Mouse (Mus musculus) spleen, postnatal 10 days (tissue): Measurements from ENCODE around the gene Acnat1.
"Not testable (repeated sequence)": the region's sequence is repeated elsewhere in the genome, so short reads cannot be mapped to it uniquely, and the experiment has no call there.

ENCODE experiments used
- DNase-seq, 2 experiments: peaks; one replicate each; pipeline ENCODE4 v3.0.0; 2021 to 2022; ENCODE audit warnings: low spot score in 2 of 2

Acnat1 gene

DNA sequence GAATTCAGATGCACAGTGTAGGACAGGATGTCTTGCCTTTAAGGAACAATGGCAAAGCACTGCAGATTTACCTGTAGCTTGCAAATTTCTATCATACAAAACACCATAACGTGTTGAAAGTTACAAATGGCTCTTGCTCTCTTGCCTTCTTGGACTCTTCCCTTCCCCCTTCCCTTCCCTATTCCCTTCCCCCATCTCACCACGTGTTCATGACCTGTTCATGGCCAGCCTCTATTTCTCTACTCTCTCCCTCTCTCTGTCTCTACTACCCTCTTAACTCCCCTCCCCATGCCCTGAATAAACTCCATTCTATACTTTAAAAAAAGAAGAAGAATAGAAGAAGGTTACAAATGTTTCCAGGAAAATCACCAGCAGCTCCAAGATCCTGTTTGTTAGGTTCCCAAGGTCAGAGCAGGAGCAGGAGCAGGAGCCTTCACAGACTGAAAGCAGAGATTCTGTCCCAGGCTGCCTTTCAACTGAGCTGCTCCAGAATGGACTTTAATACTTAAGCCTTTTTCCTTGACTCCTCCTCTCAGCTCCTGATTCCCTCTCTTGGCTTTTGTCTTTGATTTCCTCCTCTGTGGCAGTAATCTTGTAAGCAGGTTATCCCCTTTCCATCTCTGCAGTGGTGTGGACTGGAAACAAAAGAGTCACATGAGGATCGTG is at the start of gene Acnat1:
Gene Acnat1 (minus strand): TSS at position 478 of the 666 bp plus-strand sequence.
- no peak for DNase-seq

DNA sequence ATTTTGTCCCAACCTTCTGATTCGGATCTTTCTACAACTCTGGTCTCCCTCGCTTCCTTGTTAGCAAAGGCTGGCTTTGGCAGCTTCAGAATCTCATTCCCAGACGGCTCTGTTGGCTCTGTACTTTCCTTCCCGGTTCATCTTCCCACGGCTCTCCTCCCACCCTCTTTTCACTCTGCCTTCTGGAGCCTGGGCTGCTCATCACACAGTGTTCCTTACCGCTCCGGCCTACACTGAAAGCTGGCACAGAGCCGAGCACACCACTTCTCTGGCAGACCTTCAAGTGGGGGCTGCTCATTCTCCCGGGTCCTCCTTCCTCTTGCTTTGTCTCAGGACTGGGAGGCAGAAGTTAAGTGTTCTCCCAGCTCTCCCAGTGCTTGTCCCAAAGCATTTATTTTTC is 48.9 kb upstream of the Acnat1 start:
- no peak for DNase-seq

DNA sequence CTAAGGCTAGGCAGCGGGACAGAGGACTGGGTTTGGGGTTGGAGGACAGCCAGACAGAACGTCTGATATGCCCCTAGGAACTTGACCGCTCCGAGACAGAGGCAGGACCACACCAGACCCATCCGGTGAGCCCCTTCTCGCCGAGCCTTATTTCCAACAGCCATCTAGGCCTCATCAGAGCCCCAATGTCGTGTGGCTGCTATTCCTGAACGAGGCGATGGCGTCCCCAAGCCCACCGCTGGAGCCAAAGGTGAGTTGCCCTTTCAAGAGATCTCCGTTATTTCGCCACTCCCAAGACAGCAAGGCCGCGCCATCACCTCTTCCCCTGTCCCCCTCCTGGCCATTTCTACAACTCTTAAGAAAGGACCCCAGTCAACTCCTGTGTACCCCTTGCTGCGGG is 47.6 kb upstream of the Acnat1 start:
- DNase-seq, result no peak

DNA sequence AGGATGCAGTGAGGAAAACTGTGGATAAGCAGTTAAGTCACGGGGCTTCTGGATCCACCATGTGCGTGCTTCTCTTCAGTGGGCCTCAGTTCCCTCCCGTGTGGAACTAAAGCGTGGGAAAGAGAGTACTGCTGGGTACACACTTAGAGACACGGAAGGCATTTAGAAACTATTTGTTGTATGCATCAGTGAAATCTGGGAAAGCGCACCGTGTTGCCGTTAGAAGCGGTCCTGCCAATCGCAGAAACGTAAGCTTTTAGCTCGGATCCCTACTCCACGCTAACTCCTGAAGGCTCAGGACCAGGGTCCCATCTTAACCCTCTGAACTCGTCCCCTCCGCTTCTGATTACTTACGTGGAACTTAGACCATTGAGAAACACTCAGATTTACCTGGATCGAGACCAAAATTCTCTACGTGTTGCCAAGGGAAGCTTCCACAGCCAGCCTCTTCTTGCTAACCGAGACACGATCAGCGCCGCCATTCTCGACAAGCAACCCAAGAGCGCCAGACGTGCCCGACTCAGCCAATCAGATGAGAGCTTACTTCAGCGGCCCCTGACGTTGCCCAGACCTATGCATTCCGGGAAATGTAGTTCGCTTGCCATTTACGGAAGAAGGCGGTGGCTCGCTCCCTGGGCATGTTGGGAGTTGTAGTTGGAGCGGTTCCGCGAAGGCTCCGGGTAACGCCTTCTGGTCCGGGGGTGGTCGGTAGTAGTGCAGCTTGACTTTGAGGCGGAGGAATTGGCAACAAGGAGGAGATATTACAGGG is 47.0 kb upstream of the Acnat1 start, which contains the start of the genes Mrpl50 and Zfp189:
Gene Mrpl50 (minus strand): TSS at position 522 of the 769 bp plus-strand sequence.
Gene Zfp189 (plus strand): TSS at position 605 of the 769 bp plus-strand sequence.
- peak; percentile 81 to 93 for DNase-seq

DNA sequence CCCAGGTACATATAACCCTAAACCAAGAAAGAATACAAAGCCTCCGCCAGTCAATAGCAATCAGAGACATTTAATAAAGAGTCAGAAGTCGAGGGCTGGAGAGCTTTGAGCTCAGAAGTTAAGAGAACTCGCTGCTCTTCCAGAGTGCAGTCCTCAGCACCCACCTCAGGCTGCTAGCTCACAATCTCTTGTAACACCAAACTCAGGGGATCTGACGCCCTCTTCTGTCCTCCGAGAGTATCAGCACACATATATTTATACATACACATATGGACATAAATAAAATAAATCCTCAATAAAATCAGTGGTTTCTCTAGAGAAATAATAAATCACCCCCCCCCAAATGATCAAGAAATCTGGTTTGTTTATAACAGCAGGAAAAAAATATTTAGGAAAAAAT is 45.8 kb upstream of the Acnat1 start:
- DNase-seq, result peak in 1 of 2 experiments; percentile 20

DNA sequence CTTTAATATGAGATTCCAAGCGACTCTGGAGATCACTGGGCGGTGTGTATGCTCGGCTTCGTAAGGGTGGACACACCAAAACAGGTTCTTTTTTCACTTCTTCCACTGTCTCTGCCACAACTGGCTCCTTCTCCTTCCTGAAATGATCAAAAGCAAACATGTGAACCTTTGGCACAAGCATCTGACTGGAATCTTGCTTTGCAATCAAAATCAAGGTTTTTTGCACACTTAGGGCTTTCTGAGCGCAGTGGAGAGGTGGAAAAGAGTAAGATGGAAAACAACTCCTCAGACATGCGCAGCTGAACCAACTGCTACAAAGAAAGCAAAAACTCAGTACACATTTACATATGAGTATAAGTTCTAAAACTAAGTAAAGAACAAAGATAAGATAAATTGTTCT is 40.7 kb upstream of the Acnat1 start:
- no peak for DNase-seq

DNA sequence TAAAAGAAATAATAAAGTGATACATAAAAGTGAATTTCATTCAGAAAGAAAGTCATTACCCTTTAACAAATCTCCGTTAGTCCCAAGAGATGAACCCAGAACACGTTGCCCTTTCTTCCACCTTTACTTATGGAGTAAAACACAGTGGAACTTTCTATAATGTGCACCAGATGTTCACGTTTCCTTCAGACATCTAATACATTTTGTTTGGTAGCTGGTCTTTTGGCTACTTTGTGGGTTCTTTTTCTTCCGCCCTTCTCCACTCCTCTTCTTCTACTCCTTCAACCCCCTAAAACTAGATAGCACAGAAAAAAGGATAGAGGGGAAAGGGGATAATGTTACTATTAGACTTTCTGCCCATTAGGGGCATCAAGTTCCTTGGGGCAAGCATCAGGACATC is 38.9 kb upstream of the Acnat1 start:
- DNase-seq, result no peak

DNA sequence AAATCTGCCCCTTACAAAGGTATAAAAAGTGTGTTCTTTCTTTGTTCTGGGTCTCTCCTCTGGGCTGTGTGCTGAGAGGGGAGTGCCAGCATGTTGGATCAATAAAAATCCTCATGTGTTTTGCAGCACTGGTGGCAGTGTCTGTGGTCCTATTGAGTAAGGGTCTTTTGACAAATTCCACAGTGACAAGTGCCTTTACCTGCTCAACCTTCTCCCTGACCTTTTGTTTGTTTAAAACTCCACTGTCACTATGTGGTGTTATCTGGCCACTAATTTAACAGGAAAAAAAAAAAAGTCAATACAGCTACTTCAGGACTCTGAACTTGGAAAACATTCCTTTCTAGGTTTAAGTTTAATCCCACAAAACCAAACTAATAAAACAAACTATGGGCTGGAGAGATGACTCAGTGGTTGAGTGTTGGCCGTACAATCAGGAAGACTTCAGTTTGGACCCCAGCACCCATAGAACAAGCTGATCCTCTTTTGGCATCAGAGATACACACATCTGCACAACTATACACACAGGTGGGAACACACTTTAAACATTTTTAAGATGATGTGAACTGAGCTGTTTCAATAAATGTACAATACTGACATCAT is 36.6 kb upstream of the Acnat1 start:
- DNase-seq, result not testable (repeated sequence)

DNA sequence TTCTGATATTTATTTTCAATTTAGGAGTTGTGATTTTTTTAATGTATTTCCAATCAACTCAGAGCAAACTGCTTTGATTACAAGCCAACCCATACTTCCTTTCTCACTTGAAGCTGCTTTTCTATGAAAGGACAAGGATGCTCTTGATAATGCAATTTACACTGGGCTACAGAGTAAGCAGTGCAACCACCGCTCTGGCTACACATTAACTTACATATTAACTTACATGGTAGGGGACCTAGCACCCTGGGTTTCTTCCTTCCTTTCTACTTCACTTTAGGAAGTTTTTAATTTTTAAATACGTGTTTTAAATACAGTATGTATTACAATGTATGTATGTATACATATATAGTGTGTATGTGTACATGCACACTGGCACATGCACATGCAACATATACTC is 35.5 kb upstream of the Acnat1 start:
- no peak for DNase-seq

DNA sequence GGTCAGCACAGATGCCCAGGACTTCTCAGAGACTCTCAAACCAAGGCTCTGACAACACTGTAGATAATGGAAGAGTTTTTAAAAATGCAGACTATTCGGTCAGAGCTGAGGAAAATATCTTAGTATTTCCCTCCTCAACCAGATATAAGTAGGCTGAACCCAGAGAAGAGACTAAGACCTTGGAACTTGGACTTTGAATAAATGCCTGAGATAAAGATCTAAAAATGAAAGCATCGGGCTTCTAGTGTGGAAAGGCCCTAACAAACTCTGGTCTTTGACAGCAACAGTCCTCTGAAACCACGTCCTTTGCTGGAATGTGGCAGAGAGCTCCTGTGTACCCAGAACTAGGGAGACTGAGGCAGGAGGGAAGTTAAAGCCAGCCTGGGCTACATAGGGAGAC is 32.7 kb upstream of the Acnat1 start, which contains the start of gene Baat:
Gene Baat (minus strand): TSS at position 172 of the 400 bp plus-strand sequence.
- DNase-seq, result no peak

DNA sequence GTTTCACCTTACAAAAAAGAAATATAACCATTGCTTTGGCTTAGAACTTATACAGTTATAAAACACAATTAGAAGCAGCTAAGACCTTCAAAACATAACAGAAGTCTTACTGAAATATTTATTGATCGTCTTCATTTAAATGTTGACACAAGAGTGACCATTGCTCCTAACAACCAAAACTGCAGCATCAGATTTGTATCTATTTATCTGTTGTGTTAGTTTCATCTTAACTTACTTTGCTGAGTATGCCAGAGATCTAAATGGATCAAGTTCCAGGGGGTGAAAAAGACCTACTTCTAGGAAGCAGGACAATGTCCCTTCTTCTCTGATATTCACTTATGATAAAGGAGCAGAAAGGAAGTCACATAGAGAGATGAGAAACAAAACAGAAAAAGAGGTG is 29.9 kb upstream of the Acnat1 start:
- DNase-seq, result no peak

DNA sequence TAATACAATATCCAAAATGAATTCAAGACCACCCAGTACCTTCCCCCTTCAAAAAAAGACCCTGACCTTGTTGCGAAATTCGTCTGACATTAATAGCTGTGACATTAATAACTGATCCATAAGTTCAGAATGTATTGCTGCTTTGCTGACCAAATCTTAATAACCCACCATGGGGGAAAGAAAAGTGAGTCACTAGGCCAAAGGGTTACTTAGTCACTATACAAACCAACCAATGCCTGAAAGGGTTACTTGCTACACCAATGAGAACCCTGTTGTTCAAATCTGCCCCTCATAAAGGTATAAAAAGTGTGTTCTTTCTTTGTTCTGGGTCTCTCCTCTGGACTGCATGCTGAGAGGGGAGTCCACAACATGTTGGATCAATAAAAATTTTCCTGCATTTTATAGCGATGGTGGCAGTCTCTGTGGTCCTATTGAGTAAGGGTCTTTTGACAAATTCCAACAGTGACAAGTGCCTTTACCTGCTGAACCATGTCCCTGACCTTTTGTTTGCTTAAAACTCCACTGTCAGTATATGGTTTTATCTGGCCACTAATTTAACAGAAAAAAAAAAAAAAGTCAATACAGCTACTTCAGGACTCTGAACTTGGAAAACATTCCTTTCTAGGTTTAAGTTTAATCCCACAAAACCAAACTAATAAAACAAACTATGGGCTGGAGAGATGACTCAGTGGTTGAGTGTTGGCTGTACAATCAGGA is 12.4 kb upstream of the Acnat1 start:
- DNase-seq, result not testable (repeated sequence)

DNA sequence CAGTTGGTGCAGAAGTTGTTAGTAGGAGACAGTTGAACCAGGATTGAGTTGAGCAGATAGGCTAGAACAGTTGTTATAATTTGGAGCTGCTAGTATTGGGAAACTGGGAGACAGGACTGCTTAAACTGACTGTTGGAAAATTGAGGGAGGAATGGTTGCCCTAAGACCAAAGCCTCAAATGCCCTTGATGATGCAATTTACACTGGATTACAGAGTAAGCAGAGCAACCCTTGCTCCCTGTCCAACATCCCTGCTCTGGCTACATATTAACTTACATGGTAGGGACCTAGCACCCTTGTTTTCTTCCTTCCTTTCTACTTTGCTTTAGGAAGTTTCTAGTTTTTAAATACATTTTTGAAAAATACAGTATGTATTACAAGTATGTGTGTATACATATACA is 11.7 kb upstream of the Acnat1 start:
- no peak for DNase-seq

DNA sequence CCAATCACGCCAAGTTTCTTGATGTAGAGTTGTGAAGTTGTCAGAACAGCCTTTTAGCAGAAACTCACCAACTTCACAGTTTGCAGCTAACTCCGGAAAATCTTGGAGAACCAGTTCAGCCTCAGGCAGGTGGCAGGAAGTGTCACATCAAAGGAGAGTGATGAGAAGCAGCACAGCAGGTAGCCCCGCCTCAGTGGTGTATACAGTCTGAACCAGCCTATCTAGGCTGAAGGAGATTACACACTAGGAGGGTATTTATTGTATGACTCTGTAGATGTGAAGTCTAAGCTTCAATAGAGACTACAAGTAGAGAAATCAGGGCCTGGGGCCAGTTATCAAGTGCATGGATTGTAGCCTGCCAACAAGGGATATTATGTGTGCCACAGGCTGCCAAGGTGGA is 7.2 kb upstream of the Acnat1 start:
- no peak for DNase-seq

DNA sequence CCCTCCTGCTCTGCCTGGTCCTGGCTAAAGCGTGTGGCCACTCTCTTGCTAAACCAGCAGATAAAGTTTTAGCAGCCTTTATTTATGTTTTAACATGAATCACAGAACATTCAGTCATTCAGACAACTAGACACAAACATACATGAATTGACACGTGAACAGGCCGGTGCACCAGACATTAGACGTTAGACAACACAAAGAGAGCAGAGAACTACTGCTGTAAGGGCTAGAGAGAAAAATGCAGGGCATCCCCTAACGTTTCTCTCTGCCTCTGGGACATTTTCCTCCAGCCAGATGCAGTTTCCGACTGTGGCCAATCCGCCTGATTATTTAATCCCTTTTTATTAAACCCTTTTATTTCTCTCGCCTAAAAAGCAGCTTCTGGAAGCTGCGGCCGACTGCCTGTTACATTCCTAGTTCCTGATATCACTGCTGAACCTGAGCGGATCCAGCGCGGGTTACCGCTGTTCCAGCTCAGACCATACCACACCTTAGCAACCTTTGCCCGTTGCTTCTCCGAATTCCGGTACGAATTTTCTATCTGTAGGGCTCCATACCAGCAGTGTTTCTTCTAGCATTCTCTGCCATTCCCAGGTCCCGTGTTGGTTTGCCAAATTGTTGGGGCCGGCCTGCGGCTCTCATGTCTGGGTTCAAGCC is 6.5 kb upstream of the Acnat1 start:
- no peak for DNase-seq

DNA sequence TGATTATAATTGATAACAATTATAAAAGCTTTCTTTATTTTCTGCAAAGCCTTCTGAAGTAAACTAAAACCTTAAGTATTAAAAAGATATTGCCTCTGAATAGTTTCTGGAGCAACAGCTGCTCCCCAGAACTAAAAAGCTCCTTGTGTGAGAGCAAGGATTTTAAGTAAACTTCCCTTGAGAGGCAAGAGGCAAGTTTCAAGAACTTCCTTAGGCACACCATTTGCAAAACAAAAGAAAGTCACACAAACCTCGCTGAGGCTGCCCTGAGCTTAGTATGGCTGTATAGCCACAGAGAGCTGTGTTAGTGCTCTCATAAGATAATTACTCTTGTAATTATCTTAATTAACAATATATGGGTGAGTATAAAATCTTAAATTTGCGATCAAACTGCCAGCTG is 5.3 kb upstream of the Acnat1 start:
- DNase-seq, result not testable (repeated sequence)

DNA sequence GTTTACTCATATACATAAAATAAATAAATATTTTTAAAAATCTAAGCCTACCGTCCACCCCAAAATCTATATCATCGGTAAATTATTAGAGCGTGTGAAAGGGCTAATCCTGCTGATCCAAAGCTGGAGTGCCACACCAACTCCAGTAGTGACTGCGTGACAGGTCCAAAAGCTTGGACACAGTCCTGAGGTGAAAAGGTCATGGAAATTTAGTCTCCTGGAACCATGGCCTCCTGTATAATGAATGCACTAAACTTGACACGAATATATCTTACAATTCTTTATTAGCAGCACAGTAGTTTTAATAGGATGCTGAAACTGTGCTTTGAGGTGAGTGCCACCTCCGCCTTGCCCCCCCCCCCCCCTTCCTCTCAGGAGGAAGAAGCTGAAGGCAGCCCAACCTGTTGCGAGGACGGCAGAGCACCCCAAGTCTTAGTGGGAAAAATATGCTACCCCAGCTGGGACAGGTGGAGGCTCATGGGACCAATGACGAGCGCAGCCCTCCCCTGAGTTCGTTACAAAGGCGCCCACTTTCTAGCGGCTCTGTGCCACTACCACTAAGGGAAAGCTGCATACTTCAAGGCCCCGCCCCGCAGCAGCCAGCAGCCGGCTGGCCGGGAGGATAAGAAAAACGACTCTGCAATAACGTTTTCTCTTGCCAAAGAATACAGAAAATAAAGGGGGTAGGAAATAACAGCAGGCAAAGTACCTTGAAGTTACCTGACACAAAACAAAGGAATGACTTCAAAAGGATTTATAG is 4.6 kb upstream of the Acnat1 start:
- peak; percentile 36 to 82 for DNase-seq

DNA sequence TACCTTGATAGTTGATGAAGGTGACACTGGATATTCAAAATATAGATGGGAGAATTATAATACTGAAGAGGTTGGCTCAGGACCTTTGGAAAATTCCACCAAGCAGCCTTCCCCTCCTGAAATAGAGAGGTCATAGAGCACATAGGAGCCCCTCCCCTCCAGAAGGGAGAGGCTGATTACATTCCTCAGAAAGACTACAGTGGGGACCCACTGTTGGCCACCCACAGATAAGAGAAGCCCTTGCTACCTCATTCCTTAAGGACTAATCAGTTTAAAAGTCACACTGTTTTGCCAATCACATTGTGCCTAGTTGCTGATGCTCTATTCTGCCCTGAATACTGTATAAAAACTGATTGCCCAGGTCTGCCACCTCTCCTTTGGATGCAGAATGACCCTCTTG is 871 bp upstream of the Acnat1 start:
- no peak for DNase-seq

DNA sequence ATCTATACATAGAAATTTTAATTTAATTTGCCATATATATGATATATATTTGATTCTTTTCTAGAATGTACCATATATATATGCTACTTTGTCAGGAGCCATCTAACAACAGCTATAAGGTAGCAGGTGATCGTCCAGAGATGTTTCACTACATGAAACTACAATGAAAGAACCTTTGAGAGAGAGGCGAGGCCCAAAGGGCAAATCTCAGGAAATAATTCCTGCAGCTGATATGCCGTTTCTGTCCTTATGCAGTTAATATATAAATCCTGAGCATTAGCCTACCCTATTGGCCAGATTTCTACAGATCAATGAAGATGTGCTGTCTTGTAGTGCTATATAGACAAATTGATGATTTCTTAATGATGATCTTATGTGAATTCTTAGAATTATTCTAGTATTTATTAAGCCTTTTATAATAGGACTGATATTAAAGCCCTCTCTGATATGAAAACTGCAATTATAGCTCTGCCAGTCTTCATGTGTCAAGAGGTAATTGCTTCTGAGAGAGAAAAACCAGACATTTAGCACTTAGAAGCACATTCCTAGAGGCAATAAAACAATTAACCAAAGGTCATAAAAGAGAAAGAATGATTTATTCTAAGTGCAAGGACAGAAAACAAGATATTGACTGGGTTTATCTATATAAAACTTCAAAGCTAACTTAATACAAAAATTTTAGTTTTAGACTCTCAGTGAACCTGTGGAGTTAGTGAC is 4.1 kb downstream of the Acnat1 start:
- DNase-seq, result no peak

DNA sequence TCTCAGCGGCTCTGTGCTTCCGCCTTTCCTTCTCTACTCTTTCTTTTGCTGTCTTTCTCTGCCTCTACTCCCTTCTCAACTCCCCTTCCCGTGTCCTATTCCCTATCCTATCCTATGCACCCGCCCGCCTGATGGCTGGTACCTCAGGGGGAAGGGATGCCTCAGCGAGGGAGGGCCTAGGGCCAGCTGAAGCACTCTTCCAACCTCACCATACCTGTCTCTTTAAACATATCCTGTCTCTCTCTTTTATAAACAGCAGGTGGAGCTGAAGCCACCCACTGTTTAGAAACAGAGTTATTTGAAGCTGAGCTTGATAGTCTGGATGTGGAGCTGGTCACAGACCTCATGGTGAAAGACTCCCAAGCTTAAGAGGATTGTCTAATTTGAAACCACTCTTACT is 6.4 kb downstream of the Acnat1 start:
- DNase-seq, result no peak
